In genomic region chr5:23992876-23993552, GRCm38 (mm10) we compare ENCODE assay signal across 8 mouse cellular contexts. TPM values are rescaled to one million over a fixed set of nuclear protein-coding genes. Genes with fewer than 3 reads are reported as not detected.
DNase-seq lines count a peak whose midpoint lies in the region; ATAC-seq and TF ChIP-seq lines count a peak whose summit lies in the region.

No protein-coding gene starts in this region.

- peak; percentile 82 for ATAC-seq in limb, embryonic 13.5 days (ENCODE audit: low FRiP score, low read depth)
- peak; percentile 50; the same call in 1 of the 2 replicates for ATAC-seq in neural tube, embryonic 15.5 days (ENCODE audit: low FRiP score)
- no peak for ATAC-seq in monocyte, adult 5-6 weeks (replicated peaks; ENCODE audit: insufficient number of reproducible peaks, low FRiP score, low TSS enrichment, poor library complexity, severe bottlenecking)

- WGBS in heart, adult 2 months = 27% methylated on average over 5 of the region's 5 CpGs
- 36% methylated on average over 5 of the region's 5 CpGs for WGBS in kidney, adult 2 months
- 49% methylated on average over 5 of the region's 5 CpGs for WGBS in limb, embryonic 13.5 days
- WGBS in neural tube, embryonic 15.5 days = 30% methylated on average over 5 of the region's 5 CpGs

- H3K36me3 ChIP-seq in heart, adult 2 months (ENCODE audit: control insufficient read depth, insufficient read depth, low read length) = peaks cover 11% of the 10 kb centered on the region
- no peaks in the 10 kb centered on the region for H3K36me3 ChIP-seq in kidney, adult 2 months (ENCODE audit: control insufficient read depth, insufficient read depth, low read length)
- H3K36me3 ChIP-seq in limb, embryonic 13.5 days = no peaks in the 10 kb centered on the region
- H3K36me3 ChIP-seq in neural tube, embryonic 15.5 days = no peaks in the 10 kb centered on the region

- DNase-seq in adrenal gland, adult (ENCODE audit: inconsistent age in 2 of 2, low spot score in 1 of 2) = peak; percentile 48 to 83
- DNase-seq in adrenal gland, adult 18-20 months (ENCODE audit: low spot score in 2 of 2) = no peak
- DNase-seq in cerebellum, postnatal 10 days = peak; percentile 21 to 32
- peak; percentile 32 to 70 for DNase-seq in heart, adult 2 months
- DNase-seq in kidney, adult 2 months = peak; percentile 81

- H3K4me2 ChIP-seq in limb, embryonic 13.5 days (replicated peaks) = peak overlapping the region; percentile 12; the same call in 1 of the 2 replicates
- no peak overlapping the region for H3K4me2 ChIP-seq in neural tube, embryonic 15.5 days

- peak; percentile 81; the same call in 1 of the 2 replicates for TF ChIP-seq EP300 in heart, adult 2 months (IDR thresholded peaks at IDR 0.05; ENCODE audit: insufficient read depth, low read depth, low read length)

- H3K9me3 ChIP-seq in limb, embryonic 13.5 days = no peaks in the 10 kb centered on the region
- no peaks in the 10 kb centered on the region for H3K9me3 ChIP-seq in neural tube, embryonic 15.5 days (replicated peaks)

- TF ChIP-seq CTCF in heart, adult 2 months (IDR thresholded peaks at IDR 0.05) = no peak
- no peak for TF ChIP-seq CTCF in kidney, adult 2 months (conservative IDR thresholded peaks at IDR 0.05; ENCODE audit: insufficient read depth, insufficient read length, low read depth, low read length)

- TF ChIP-seq POLR2A in heart, adult 2 months (IDR thresholded peaks at IDR 0.05; ENCODE audit: insufficient read depth, low read depth, low read length) = no peak
- no peak for TF ChIP-seq POLR2A in kidney, adult 2 months (IDR thresholded peaks at IDR 0.05; ENCODE audit: low read depth, low read length)

- intact Hi-C loops in heart, adult 2 months (cut with DNase I) = loop anchor here (5.0 kb wide), 1 partner anchor 71 kb away; no protein-coding TSS in a partner anchor

- H3K4me1 ChIP-seq in heart, adult 2 months (ENCODE audit: control insufficient read depth, insufficient read depth, low read length) = peaks cover 13% of the 10 kb centered on the region
- H3K4me1 ChIP-seq in kidney, adult 2 months (ENCODE audit: control insufficient read depth, insufficient read depth, low read length) = no peaks in the 10 kb centered on the region; the same call in 1 of the 2 replicates
- peaks cover 33% of the 10 kb centered on the region for H3K4me1 ChIP-seq in limb, embryonic 13.5 days
- H3K4me1 ChIP-seq in neural tube, embryonic 15.5 days = peaks cover 27% of the 10 kb centered on the region

- peak overlapping the region; percentile 82 for H3K27ac ChIP-seq in heart, adult 2 months
- H3K27ac ChIP-seq in kidney, adult 2 months (ENCODE audit: insufficient read depth, low read depth, low read length) = 0 out of 2 replicates have a peak overlapping the region, but pooled peaks have one; percentile 36
- H3K27ac ChIP-seq in limb, embryonic 13.5 days = peak overlapping the region; percentile 83
- H3K27ac ChIP-seq in neural tube, embryonic 15.5 days (replicated peaks) = peak overlapping the region; percentile 49

- H3K4me3 ChIP-seq in heart, adult 2 months = no peak overlapping the region
- H3K4me3 ChIP-seq in kidney, adult 2 months (ENCODE audit: insufficient read depth, low read depth, low read length) = no peak overlapping the region
- H3K4me3 ChIP-seq in limb, embryonic 13.5 days = no peak overlapping the region
- H3K4me3 ChIP-seq in neural tube, embryonic 15.5 days (replicated peaks) = no peak overlapping the region

- no peaks in the 10 kb centered on the region for H3K27me3 ChIP-seq in heart, adult 2 months (ENCODE audit: control insufficient read depth, insufficient read depth, low read length)
- no peaks in the 10 kb centered on the region for H3K27me3 ChIP-seq in kidney, adult 2 months (replicated peaks; ENCODE audit: control insufficient read depth, insufficient read depth, low read length)
- H3K27me3 ChIP-seq in limb, embryonic 13.5 days = no peaks in the 10 kb centered on the region
- H3K27me3 ChIP-seq in neural tube, embryonic 15.5 days (replicated peaks) = no peaks in the 10 kb centered on the region

- H3K79me2 ChIP-seq in heart, adult 2 months (replicated peaks; ENCODE audit: control insufficient read depth, insufficient read depth, low read length) = peaks cover 3% of the 10 kb centered on the region

- peak overlapping the region; percentile 52; the same call in 1 of the 2 replicates for H3K9ac ChIP-seq in heart, adult 2 months (ENCODE audit: low read depth, low read length)
- no peak overlapping the region for H3K9ac ChIP-seq in limb, embryonic 13.5 days
- H3K9ac ChIP-seq in neural tube, embryonic 15.5 days (replicated peaks) = no peak overlapping the region

RNA-seq across cellular contexts. Expression of gene Fam126a, which starts 37.5 kb away (rescaled TPM):
- total RNA-seq in adrenal gland, adult 18-20 months (2021) = 100 to 1,000 TPM in 1 of 2 experiments, 10 to 100 TPM in 1; 51.9 to 156 TPM
- total RNA-seq in heart, adult 2 months (2021) = 10 to 100 TPM; 41.3 to 44.1 TPM
- 9.2 and 18.1 TPM in 2 replicates for polyA plus RNA-seq in heart, adult 2 months (2012; rRNA removed)
- 3.2 and 4.4 TPM in 2 replicates for polyA plus RNA-seq in kidney, adult 2 months (2012; rRNA removed)
- 27.7 and 33.8 TPM in 2 replicates for polyA plus RNA-seq in limb, embryonic 13.5 days (2015; fragmentation: Nextera tagmentation; extraction: Ambion mirVana)
- 22.3 and 22.5 TPM in 2 replicates for polyA plus RNA-seq in neural tube, embryonic 15.5 days (2015; fragmentation: Nextera tagmentation; extraction: Ambion mirVana)
- total RNA-seq in monocyte, adult 5-6 weeks (2017) = 46.7 to 57.4 TPM (median 49.3 TPM) in 3 replicates

Comparison
In these comparisons a context has a peak if more than half of its experiments do, and no peak if none do; other contexts are left out.
1. DNase-seq: peak in adrenal gland, adult (2 of 2), cerebellum, postnatal 10 days (2 of 2), heart, adult 2 months (2 of 2) and kidney, adult 2 months (single experiment); none in adrenal gland, adult 18-20 months (0 of 2).
2. Peak in every context shown above with its lines, with median percentiles within 50 percentile points of each other: H3K27ac ChIP-seq.